Mouse (Mus musculus): ENCODE data around the gene Olfr161.

DNA sequence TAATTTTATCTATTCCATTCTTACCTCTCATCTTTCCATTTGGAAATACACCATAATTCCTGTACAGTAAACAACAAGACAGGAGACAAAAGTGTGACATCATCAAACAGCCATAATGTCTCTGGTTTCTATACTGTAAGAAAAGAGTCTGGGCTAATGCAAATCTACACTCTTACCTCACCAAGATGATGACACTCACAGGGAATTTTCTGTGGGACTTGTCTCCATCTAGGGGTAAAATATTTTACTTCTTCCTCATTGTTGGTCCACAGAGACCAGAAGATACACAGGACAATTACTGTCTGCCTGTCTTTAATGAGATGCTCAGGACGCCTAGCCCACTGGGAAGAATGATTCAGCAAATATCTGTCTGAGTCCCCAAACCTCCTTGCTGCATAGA lies at the start of gene Olfr161:
- TF ChIP-seq POLR2A (IDR thresholded peaks at IDR 0.05; ENCODE audit: control insufficient read depth, low read depth, low read length) (no peak), CTCF (IDR thresholded peaks at IDR 0.05; ENCODE audit: control insufficient read depth, insufficient read depth, insufficient replicate concordance, low read depth, low read length) (no peak)

All from testis, adult 2 months (tissue).